Mouse (Mus musculus) CH12.LX (cell line): ENCODE measurements around the gene Gkap1. TPM values are rescaled to one million over a fixed set of nuclear protein-coding genes. Genes with fewer than 3 reads are reported as not detected.
A peak's percentile ranks its signal among the peaks of the same experiment; 100 is the strongest.

Experiments used
- DNase-seq: peaks from one replicate; pipeline ENCODE4 v3.0.0-alpha.2; 2013; ENCODE audit errors: extremely low read depth
- H3K27ac ChIP-seq: 2 replicates; pipeline ENCODE4 v1.5.1; 2012; ENCODE audit warnings: low read depth, mild to moderate bottlenecking, control low read depth, moderate library complexity; ENCODE audit not compliant: insufficient read depth
- H3K27me3 ChIP-seq: replicated peaks from 2 replicates; pipeline ENCODE3; 2012; ENCODE audit warnings: inconsistent platforms
- H3K36me3 ChIP-seq, 2 experiments: replicated peaks in 1 of 2; 2 replicates each; pipeline versions ENCODE3 to v1.6.1; 2012; ENCODE audit warnings: inconsistent platforms in 1 of 2, low read length in 1 of 2, mild to moderate bottlenecking in 1 of 2, mixed read lengths in 1 of 2, moderate library complexity in 1 of 2; ENCODE audit not compliant: control insufficient read depth in 1 of 2, insufficient read depth in 1 of 2
- H3K4me1 ChIP-seq, 2 experiments: 2 replicates each; pipeline ENCODE4 v1.6.1; 2012; ENCODE audit warnings: inconsistent platforms in 1 of 2, moderate library complexity in 1 of 2; ENCODE audit not compliant: insufficient read depth in 2 of 2, control insufficient read depth in 1 of 2
- H3K4me2 ChIP-seq: 2 replicates; pipeline ENCODE4 v1.6.1; 2012; ENCODE audit warnings: low read depth, mild to moderate bottlenecking, control low read depth; ENCODE audit not compliant: poor library complexity, insufficient read depth, severe bottlenecking
- H3K4me3 ChIP-seq, 3 experiments: fragments of 150-350 bp in 1 of 3; sonication (generic) in 1 of 3; replicated peaks in 1 of 3; 2 replicates each; pipeline versions ENCODE3 to v1.5.1; 2011 to 2012; ENCODE audit warnings: low read depth in 2 of 3, low read length in 2 of 3, mild to moderate bottlenecking in 2 of 3, moderate library complexity in 2 of 3, control low read depth in 1 of 3, improper control_type of control experiment in 1 of 3, inconsistent platforms in 1 of 3, mixed read lengths in 1 of 3; ENCODE audit not compliant: poor library complexity in 1 of 3
- H3K79me2 ChIP-seq: replicated peaks from 2 replicates; pipeline ENCODE4 v1.6.1; 2012; ENCODE audit warnings: mild to moderate bottlenecking, moderate library complexity; ENCODE audit not compliant: control insufficient read depth, poor library complexity, insufficient read depth, severe bottlenecking; ENCODE audit errors: extremely low read depth
- H3K9ac ChIP-seq: 2 replicates; pipeline ENCODE4 v1.6.1; 2012; ENCODE audit warnings: low read depth, mild to moderate bottlenecking, control low read depth, moderate library complexity; ENCODE audit not compliant: insufficient read depth
- H3K9me3 ChIP-seq: replicated peaks from 2 replicates; pipeline ENCODE3; 2012; ENCODE audit warnings: low read length, inconsistent platforms, mixed read lengths
- BHLHE40 ChIP-seq: IDR thresholded peaks from 2 replicates; pipeline ENCODE4 v1.6.1; 2011; ENCODE audit warnings: mild to moderate bottlenecking, low read depth, low read length, improper control_type of control experiment
- CHD1 ChIP-seq: IDR thresholded peaks from 2 replicates; pipeline ENCODE4 v1.6.1; 2012; ENCODE audit warnings: low read depth, low read length, improper control_type of control experiment, inconsistent platforms
- ELF1 ChIP-seq: IDR thresholded peaks from 2 replicates; pipeline ENCODE4 v1.6.1; 2014; ENCODE audit warnings: low read depth, mild to moderate bottlenecking, inconsistent platforms, low read length, improper control_type of control experiment
- ETS1 ChIP-seq: conservative IDR thresholded peaks from 2 replicates; pipeline ENCODE4 v1.6.1; 2012; ENCODE audit warnings: low read depth, mild to moderate bottlenecking, inconsistent platforms, low read length, improper control_type of control experiment, moderate library complexity
- HCFC1 ChIP-seq: IDR thresholded peaks from 2 replicates; pipeline ENCODE4 v1.6.1; 2012; ENCODE audit warnings: low read depth, mild to moderate bottlenecking, inconsistent platforms, low read length, improper control_type of control experiment
- KAT2A ChIP-seq: IDR thresholded peaks from 2 replicates; pipeline ENCODE4 v1.6.1; 2012; ENCODE audit warnings: low read length, improper control_type of control experiment, inconsistent platforms; ENCODE audit not compliant: insufficient replicate concordance
- MAFK ChIP-seq: IDR thresholded peaks from 2 replicates; pipeline ENCODE4 v1.6.1; 2011; ENCODE audit warnings: low read length, improper control_type of control experiment; ENCODE audit not compliant: insufficient replicate concordance
- MEF2A ChIP-seq: IDR thresholded peaks from 2 replicates; pipeline ENCODE4 v1.6.1; 2014; ENCODE audit warnings: low read depth, mild to moderate bottlenecking, inconsistent platforms, low read length, improper control_type of control experiment, borderline replicate concordance
- MYC ChIP-seq: IDR thresholded peaks from 2 replicates; pipeline ENCODE4 v1.6.1; 2011; ENCODE audit warnings: low read depth, mild to moderate bottlenecking, improper control_type of control experiment, low read length
- POLR2A ChIP-seq: IDR thresholded peaks from 2 replicates; pipeline ENCODE4 v1.6.1; 2011; ENCODE audit warnings: low read depth, mild to moderate bottlenecking, improper control_type of control experiment, low read length
- SMC3 ChIP-seq: IDR thresholded peaks from 2 replicates; pipeline ENCODE4 v1.6.1; 2011; ENCODE audit warnings: low read depth, low read length, improper control_type of control experiment
- TCF12 ChIP-seq: IDR thresholded peaks from 2 replicates; pipeline ENCODE4 v1.6.1; 2014; ENCODE audit warnings: low read depth, mild to moderate bottlenecking, inconsistent platforms, low read length, improper control_type of control experiment
- UBTF ChIP-seq: IDR thresholded peaks from 2 replicates; pipeline ENCODE4 v1.6.1; 2012; ENCODE audit warnings: low read depth, mild to moderate bottlenecking, inconsistent platforms, low read length, improper control_type of control experiment, moderate library complexity
- USF1 ChIP-seq: IDR thresholded peaks from 2 replicates; pipeline ENCODE4 v1.6.1; 2014; ENCODE audit warnings: low read depth, mild to moderate bottlenecking, inconsistent platforms, low read length, improper control_type of control experiment
- dilution Hi-C: fragments of 300-500 bp; cut with MboI; formaldehyde crosslinking; loops from 2 replicates; pipeline ENCODE4 v1.14.3; 2020; ENCODE audit warnings: low sequenced_read_pairs; ENCODE audit not compliant: extremely low pct_unique_long_range_greater_than_20kb, extremely low pct_ligation_motif_present
- in situ Hi-C: fragments of 300-500 bp; cut with MboI; formaldehyde crosslinking; loops from 3 replicates; pipeline ENCODE4 v1.14.3; 2019; ENCODE audit warnings: low sequenced_read_pairs, low pct_ligation_motif_present, low pct_unique_long_range_greater_than_20kb, mixed read lengths
- polyA plus RNA-seq: library from polyadenylated mRNA; unstranded; fragments of >175 nt; gene quantifications from 2 replicates; pipeline ENCODE4 v1.2.1, GENCODE M21; 2012; ENCODE audit warnings: low read depth; ENCODE audit not compliant: insufficient read length
- total RNA-seq, 2 experiments: library from RNA; depleted of rRNA; stranded (reverse); fragments of 300-350 nt in 1 of 2; fragments of >200 nt in 1 of 2; gene quantifications; 2 replicates each; pipeline ENCODE4 v1.2.3; 2012 to 2014

Gkap1 gene
- total and polyA plus RNA-seq, 3 experiments: 0.82 to 2.0 (median 1.3) TPM

DNA sequence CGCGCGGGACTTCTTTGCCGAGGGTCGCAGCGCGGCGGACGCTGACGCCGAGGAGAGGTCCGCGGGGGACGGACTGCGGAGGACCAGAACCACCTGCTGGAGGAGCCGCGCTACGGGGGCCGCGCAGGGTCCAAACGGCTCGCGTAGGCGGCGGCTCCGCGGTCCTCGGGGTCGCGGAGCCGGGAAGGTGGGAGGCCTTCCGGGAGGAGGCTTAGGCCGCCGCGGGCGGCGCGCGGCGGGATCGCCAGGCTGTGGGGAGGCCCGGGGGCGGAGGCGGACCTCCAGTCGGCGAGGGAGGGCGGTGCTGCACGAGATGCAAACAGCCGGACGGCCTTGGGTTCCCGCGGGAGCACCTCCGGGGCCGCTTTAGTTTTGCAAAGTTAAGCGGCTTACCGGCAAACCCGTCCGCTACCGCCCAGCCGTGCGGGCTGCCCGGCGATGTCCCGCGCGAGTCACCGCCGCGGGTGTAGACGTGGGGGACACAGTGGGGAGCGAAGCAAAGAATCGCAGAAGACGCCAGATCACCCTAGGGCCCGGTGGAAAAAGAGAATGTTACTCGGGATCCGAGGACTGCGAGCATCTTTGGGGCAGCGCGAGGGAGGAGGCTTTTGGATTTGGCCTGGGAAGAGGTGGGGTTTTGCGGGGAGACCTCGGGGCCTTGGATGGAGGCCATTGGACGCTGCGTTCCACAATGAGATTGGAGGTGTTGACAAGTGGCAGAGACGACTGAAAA is 1.1 kb downstream of the Gkap1 start:
- no peak for DNase-seq
- Histone ChIP-seq H3K79me2 (no peaks in the 10 kb centered on the region), H3K4me2 (peak overlapping the region; percentile 84), H3K36me3 (no peaks in the 10 kb centered on the region), H3K4me3 (peak overlapping the region; percentile 29 to 65 (median 63)), H3K9me3 (no peaks in the 10 kb centered on the region), H3K4me1 (peaks cover 0 to 5% of the 10 kb centered on the region in 2 experiments; a peak in 1 of 4 replicates), H3K27me3 (peaks cover 34% of the 10 kb centered on the region), H3K9ac (peak overlapping the region; percentile 57), H3K27ac (no peak overlapping the region)
- dilution Hi-C loops: no loop called here
- in situ Hi-C loops: loop anchor here (10.0 kb wide), 1 partner anchor 270 kb away; no protein-coding TSS in a partner anchor
- TF ChIP-seq UBTF (0 out of 2 replicates have a peak, but pooled peaks have one; percentile 75), HCFC1 (peak; percentile 46), KAT2A (no peak), POLR2A (peak; percentile 31; the same call in 1 of the 2 replicates), BHLHE40 (peak; percentile 66), ETS1 (no peak), CHD1 (no peak), TCF12 (no peak), MYC (no peak)

- H3K27me3 ChIP-seq: peaks cover 35% of the 10 kb centered on the region
- H3K9ac ChIP-seq: peak overlapping the region; percentile 57; the same call in 1 of the 2 replicates
- no peaks in the 10 kb centered on the region for H3K79me2 ChIP-seq
- no peaks in the 10 kb centered on the region for H3K36me3 ChIP-seq
- peak overlapping the region in 2 of 3 experiments; percentile 63 to 65 for H3K4me3 ChIP-seq
- peak overlapping the region; percentile 84 for H3K4me2 ChIP-seq
- DNase-seq: no peak
- in situ Hi-C loops (loop anchor here (10.0 kb wide), 1 partner anchor 271 kb away; no protein-coding TSS in a partner anchor), dilution Hi-C loops (no loop called here)
- no peak for TF ChIP-seq ELF1
- no peak for TF ChIP-seq USF1
- no peak for TF ChIP-seq KAT2A
- TF ChIP-seq SMC3: no peak
- TF ChIP-seq MAFK: no peak
- TF ChIP-seq TCF12: no peak
- TF ChIP-seq MEF2A: no peak
- H3K9me3 ChIP-seq: no peaks in the 10 kb centered on the region
- H3K27ac ChIP-seq: no peak overlapping the region
- H3K4me1 ChIP-seq: peaks cover 0 to 5% of the 10 kb centered on the region in 2 experiments; a peak in 1 of 4 replicates
Measured at GRCm38 (mm10) chr13:58273411-58274258, 1.9 kb downstream of the Gkap1 start.
